ENCODE assay signal across 24 mouse cellular contexts in the genomic region with DNA sequence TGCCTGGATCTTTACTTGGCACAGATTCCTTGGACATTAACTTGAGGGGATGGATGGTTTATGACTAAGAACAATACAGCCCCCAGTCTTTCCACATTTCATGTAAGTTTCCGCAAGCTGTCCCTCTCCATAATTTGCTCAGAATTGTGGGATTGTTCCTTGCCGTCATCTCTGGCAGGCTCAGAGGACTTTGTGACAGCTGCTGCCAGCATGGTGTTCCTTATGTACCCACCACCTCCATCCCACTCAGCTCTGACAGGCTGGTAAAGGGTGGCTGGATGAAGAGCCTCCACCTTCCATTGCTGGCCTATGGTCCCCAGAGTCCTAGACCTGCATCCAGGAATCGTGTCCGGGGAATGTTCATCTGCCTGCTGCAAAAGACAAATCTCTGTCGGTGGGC.
DNase-seq lines count a peak whose midpoint lies in the region; ATAC-seq and TF ChIP-seq lines count a peak whose summit lies in the region.
"Had no signal": no experiment of that assay in that cellular context is flagged by ENCODE, and none has a peak within 500 bp of the region (broad histone marks: within the 10 kb centered on the region; RNA-seq: fewer than 3 reads in every experiment).

No protein-coding gene starts in this region.

- no peaks in the 10 kb centered on the region for H3K4me1 ChIP-seq in kidney, embryonic 16.5 days (ENCODE audit: insufficient read depth, low read length)
- H3K4me1 ChIP-seq: embryonic facial prominence, embryonic 10.5 days; forebrain, embryonic 12.5 days; midbrain, embryonic 12.5 days; neural tube, embryonic 12.5 days had no signal

- 67% methylated on average over 5 of the region's 5 CpGs for WGBS in kidney, embryonic 16.5 days

- peak; percentile 27 to 32 for DNase-seq in cerebellum, postnatal 10 days
- DNase-seq in cerebellum, adult 18-20 months: no peak
- no peak for DNase-seq in kidney, postnatal 14 days
- DNase-seq in brain, embryonic 14.5 days (ENCODE audit: low read depth): peak; percentile 5
- DNase-seq in layer of hippocampus, postnatal 10 days (ENCODE audit: low spot score in 2 of 2): peak; percentile 16 to 38
- no peak for DNase-seq in gastrocnemius, adult 2 months
- DNase-seq in gastrocnemius, adult 8-10 months (ENCODE audit: low spot score in 2 of 2): no peak
- DNase-seq: adrenal gland, postnatal 10 days; cerebellum, adult 11-12 months; gastrocnemius, postnatal 14 days; heart, adult 2 months; heart, postnatal 4 days; thymus, adult 2 months had no signal

- no peaks in the 10 kb centered on the region for H3K9me3 ChIP-seq in kidney, embryonic 16.5 days (ENCODE audit: low read length)
- H3K9me3 ChIP-seq: embryonic facial prominence, embryonic 10.5 days; forebrain, embryonic 12.5 days; G1E; kidney, embryonic 15.5 days; midbrain, embryonic 12.5 days; neural tube, embryonic 12.5 days had no signal

- no peaks in the 10 kb centered on the region for H3K36me3 ChIP-seq in kidney, embryonic 16.5 days (ENCODE audit: insufficient read depth, low read length)
- H3K36me3 ChIP-seq: embryonic facial prominence, embryonic 10.5 days; forebrain, embryonic 12.5 days; G1E; kidney, embryonic 15.5 days; midbrain, embryonic 12.5 days; neural tube, embryonic 12.5 days had no signal

- no peak overlapping the region for H3K4me3 ChIP-seq in kidney, embryonic 16.5 days (ENCODE audit: low read length)
- H3K4me3 ChIP-seq in gastrocnemius, adult 2 months: no peak overlapping the region
- H3K4me3 ChIP-seq: embryonic facial prominence, embryonic 10.5 days; forebrain, embryonic 12.5 days; heart, adult 2 months; kidney, embryonic 15.5 days; midbrain, embryonic 12.5 days; neural tube, embryonic 12.5 days had no signal

- TF ChIP-seq CTCF in brain, embryonic 14.5 days (IDR thresholded peaks at IDR 0.05; ENCODE audit: borderline replicate concordance, extremely low read depth, insufficient read depth, insufficient read length): no peak
- no peak for TF ChIP-seq CTCF in gastrocnemius, adult 2 months (IDR thresholded peaks at IDR 0.05)

- intact Hi-C loops in gastrocnemius, adult 2 months (cut with DNase I): no loop called here

- H3K27me3 ChIP-seq in kidney, embryonic 16.5 days (ENCODE audit: insufficient read depth, low read length): 0 out of 2 replicates have a peak, but pooled peaks cover 5% of the 10 kb centered on the region
- H3K27me3 ChIP-seq: forebrain, embryonic 12.5 days; kidney, embryonic 15.5 days; midbrain, embryonic 12.5 days; neural tube, embryonic 12.5 days had no signal

- H3K27ac ChIP-seq in kidney, embryonic 16.5 days (ENCODE audit: low read length): no peak overlapping the region
- no peak overlapping the region for H3K27ac ChIP-seq in gastrocnemius, adult 2 months
- H3K27ac ChIP-seq: embryonic facial prominence, embryonic 10.5 days; forebrain, embryonic 12.5 days; heart, adult 2 months; kidney, embryonic 15.5 days; midbrain, embryonic 12.5 days; neural tube, embryonic 12.5 days had no signal

- TF ChIP-seq POLR2A in brain, embryonic 14.5 days (IDR thresholded peaks at IDR 0.05; ENCODE audit: borderline replicate concordance, extremely low read depth, insufficient read depth, insufficient read length, poor library complexity, severe bottlenecking): no peak

- no peak overlapping the region for H3K9ac ChIP-seq in kidney, embryonic 16.5 days (replicated peaks; ENCODE audit: low read length)
- H3K9ac ChIP-seq: forebrain, embryonic 12.5 days; kidney, embryonic 15.5 days; midbrain, embryonic 12.5 days; neural tube, embryonic 12.5 days had no signal

- no peak overlapping the region for H3K4me2 ChIP-seq in kidney, embryonic 16.5 days (replicated peaks; ENCODE audit: low read depth, low read length)
- H3K4me2 ChIP-seq: forebrain, embryonic 12.5 days; kidney, embryonic 15.5 days; midbrain, embryonic 12.5 days; neural tube, embryonic 12.5 days had no signal

- peak; percentile 49 for ATAC-seq in kidney, embryonic 16.5 days (ENCODE audit: low FRiP score, low TSS enrichment)
- ATAC-seq: activated CD4-positive, CD25-positive, alpha-beta regulatory T cell, adult 4 months; hindbrain, embryonic 16.5 days; intestine, postnatal 0 days; lung, postnatal 0 days had no signal

Comparison
In these comparisons a context has a peak if more than half of its experiments do, and no peak if none do; other contexts are left out.
1. DNase-seq: peak in cerebellum, postnatal 10 days (2 of 2), brain, embryonic 14.5 days (single experiment) and layer of hippocampus, postnatal 10 days (2 of 2); none in cerebellum, adult 18-20 months (0 of 2), kidney, postnatal 14 days (single experiment), gastrocnemius, adult 2 months (single experiment) and gastrocnemius, adult 8-10 months (0 of 2).